Mouse (Mus musculus): ENCODE measurements around the gene Stk24. TPM values are rescaled to one million over a fixed set of nuclear protein-coding genes. Genes with fewer than 3 reads are reported as not detected.

The Stk24 gene
- polyA plus RNA-seq, 1 experiment: 37.2 TPM

- no peak overlapping the region for H3K27ac ChIP-seq (ENCODE audit: insufficient read depth, low read length)
- H3K27me3 ChIP-seq (ENCODE audit: control insufficient read depth, insufficient read depth, low read length): no peaks in the 10 kb centered on the region
- no peak for DNase-seq
- 84% methylated on average over 8 of the region's 8 CpGs for WGBS
- H3K4me1 ChIP-seq (ENCODE audit: control insufficient read depth, insufficient read depth, low read length): peaks cover 8% of the 10 kb centered on the region
- H3K4me3 ChIP-seq (replicated peaks; ENCODE audit: insufficient read depth, low read depth, low read length): no peak overlapping the region
- no peak for TF ChIP-seq POLR2A (IDR thresholded peaks at IDR 0.05; ENCODE audit: borderline replicate concordance, insufficient read depth, low read length)
- TF ChIP-seq CTCF (IDR thresholded peaks at IDR 0.05; ENCODE audit: borderline replicate concordance, insufficient read depth, low read depth, low read length): no peak
Measured at GRCm38 (mm10) chr14:121305316-121306064, 74.3 kb downstream of the Stk24 start.

- Histone ChIP-seq H3K4me3 (replicated peaks; ENCODE audit: insufficient read depth, low read depth, low read length) (no peak overlapping the region), H3K4me1 (ENCODE audit: control insufficient read depth, insufficient read depth, low read length) (peaks cover 6% of the 10 kb centered on the region), H3K27ac (ENCODE audit: insufficient read depth, low read length) (no peak overlapping the region), H3K27me3 (ENCODE audit: control insufficient read depth, insufficient read depth, low read length) (no peaks in the 10 kb centered on the region)
- no peak for DNase-seq
- TF ChIP-seq CTCF (IDR thresholded peaks at IDR 0.05; ENCODE audit: borderline replicate concordance, insufficient read depth, low read depth, low read length) (no peak), POLR2A (IDR thresholded peaks at IDR 0.05; ENCODE audit: borderline replicate concordance, insufficient read depth, low read length) (no peak)
- WGBS: 62% methylated on average over 7 of the region's 7 CpGs
Measured at GRCm38 (mm10) chr14:121304523-121304922, 75.3 kb downstream of the Stk24 start.

DNA sequence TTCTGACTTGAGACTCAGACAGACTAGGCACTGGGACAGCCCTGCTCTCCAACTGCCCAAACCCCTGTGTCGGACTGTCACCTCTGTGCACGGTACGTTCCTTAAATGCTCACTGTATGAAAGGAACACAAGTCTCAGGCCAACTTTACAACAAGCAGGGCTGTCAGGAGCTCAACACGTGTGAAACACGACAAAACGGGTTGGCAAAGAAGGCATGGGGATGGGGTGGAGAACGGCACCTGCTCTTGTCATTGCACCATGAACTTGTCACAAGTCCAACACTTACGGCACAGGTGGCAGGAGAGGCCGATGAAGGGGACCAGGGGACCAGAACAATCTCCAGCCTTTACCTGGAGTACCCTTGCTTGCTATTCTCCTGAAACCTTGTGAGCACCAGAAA, 80.7 kb downstream of the Stk24 start:
- H3K4me3 ChIP-seq (replicated peaks; ENCODE audit: insufficient read depth, low read depth, low read length): no peak overlapping the region
- no peaks in the 10 kb centered on the region for H3K27me3 ChIP-seq (ENCODE audit: control insufficient read depth, insufficient read depth, low read length)
- TF ChIP-seq CTCF (IDR thresholded peaks at IDR 0.05; ENCODE audit: borderline replicate concordance, insufficient read depth, low read depth, low read length) (no peak), POLR2A (IDR thresholded peaks at IDR 0.05; ENCODE audit: borderline replicate concordance, insufficient read depth, low read length) (no peak)
- no peak overlapping the region for H3K27ac ChIP-seq (ENCODE audit: insufficient read depth, low read length)
- WGBS: 78% methylated on average over 9 of the region's 9 CpGs
- DNase-seq: no peak
- peaks cover 16% of the 10 kb centered on the region for H3K4me1 ChIP-seq (ENCODE audit: control insufficient read depth, insufficient read depth, low read length)

GRCm38 (mm10) chr14:121298537-121298936, 81.3 kb downstream of the Stk24 start:
- DNase-seq: no peak
- H3K27me3 ChIP-seq (ENCODE audit: control insufficient read depth, insufficient read depth, low read length): no peaks in the 10 kb centered on the region
- TF ChIP-seq POLR2A (IDR thresholded peaks at IDR 0.05; ENCODE audit: borderline replicate concordance, insufficient read depth, low read length) (no peak), CTCF (IDR thresholded peaks at IDR 0.05; ENCODE audit: borderline replicate concordance, insufficient read depth, low read depth, low read length) (no peak)
- H3K27ac ChIP-seq (ENCODE audit: insufficient read depth, low read length): no peak overlapping the region
- no peak overlapping the region for H3K4me3 ChIP-seq (replicated peaks; ENCODE audit: insufficient read depth, low read depth, low read length)
- H3K4me1 ChIP-seq (ENCODE audit: control insufficient read depth, insufficient read depth, low read length): peaks cover 16% of the 10 kb centered on the region
- WGBS: 97% methylated on average over 5 of the region's 5 CpGs

- Histone ChIP-seq H3K27me3 (ENCODE audit: control insufficient read depth, insufficient read depth, low read length) (no peaks in the 10 kb centered on the region), H3K4me1 (ENCODE audit: control insufficient read depth, insufficient read depth, low read length) (peaks cover 16% of the 10 kb centered on the region), H3K4me3 (replicated peaks; ENCODE audit: insufficient read depth, low read depth, low read length) (no peak overlapping the region), H3K27ac (ENCODE audit: insufficient read depth, low read length) (no peak overlapping the region)
- WGBS: 18% methylated on average over 6 of the region's 6 CpGs
- no peak for TF ChIP-seq POLR2A (IDR thresholded peaks at IDR 0.05; ENCODE audit: borderline replicate concordance, insufficient read depth, low read length)
- no peak for TF ChIP-seq CTCF (IDR thresholded peaks at IDR 0.05; ENCODE audit: borderline replicate concordance, insufficient read depth, low read depth, low read length)
- DNase-seq: no peak
Measured at GRCm38 (mm10) chr14:121297103-121297502, 82.7 kb downstream of the Stk24 start.

- WGBS: 80% methylated on average over 12 of the region's 12 CpGs
Measured at GRCm38 (mm10) chr14:121294484-121294883, 85.3 kb downstream of the Stk24 start.

GRCm38 (mm10) chr14:121292391-121292790, 87.4 kb downstream of the Stk24 start:
- Histone ChIP-seq H3K27ac (ENCODE audit: insufficient read depth, low read length) (no peak overlapping the region), H3K27me3 (ENCODE audit: control insufficient read depth, insufficient read depth, low read length) (no peaks in the 10 kb centered on the region), H3K4me1 (ENCODE audit: control insufficient read depth, insufficient read depth, low read length) (peaks cover 5% of the 10 kb centered on the region), H3K4me3 (replicated peaks; ENCODE audit: insufficient read depth, low read depth, low read length) (no peak overlapping the region)
- TF ChIP-seq CTCF (IDR thresholded peaks at IDR 0.05; ENCODE audit: borderline replicate concordance, insufficient read depth, low read depth, low read length) (no peak), POLR2A (IDR thresholded peaks at IDR 0.05; ENCODE audit: borderline replicate concordance, insufficient read depth, low read length) (no peak)
- 85% methylated on average over 3 of the region's 3 CpGs for WGBS
- DNase-seq: no peak

More at GRCm38 (mm10) chr14:121294484-121294883, 85.3 kb downstream of the Stk24 start:
- no peak overlapping the region for H3K27ac ChIP-seq (ENCODE audit: insufficient read depth, low read length)
- no peak for DNase-seq
- no peaks in the 10 kb centered on the region for H3K27me3 ChIP-seq (ENCODE audit: control insufficient read depth, insufficient read depth, low read length)
- H3K4me1 ChIP-seq (ENCODE audit: control insufficient read depth, insufficient read depth, low read length): peaks cover 10% of the 10 kb centered on the region
- no peak overlapping the region for H3K4me3 ChIP-seq (replicated peaks; ENCODE audit: insufficient read depth, low read depth, low read length)
- no peak for TF ChIP-seq POLR2A (IDR thresholded peaks at IDR 0.05; ENCODE audit: borderline replicate concordance, insufficient read depth, low read length)
- no peak for TF ChIP-seq CTCF (IDR thresholded peaks at IDR 0.05; ENCODE audit: borderline replicate concordance, insufficient read depth, low read depth, low read length)

GRCm38 (mm10) chr14:121291881-121292280, 87.9 kb downstream of the Stk24 start:
- Histone ChIP-seq H3K4me3 (replicated peaks; ENCODE audit: insufficient read depth, low read depth, low read length) (no peak overlapping the region), H3K27ac (ENCODE audit: insufficient read depth, low read length) (no peak overlapping the region), H3K4me1 (ENCODE audit: control insufficient read depth, insufficient read depth, low read length) (peaks cover under 1% of the 10 kb centered on the region; the same call in 1 of the 2 replicates), H3K27me3 (ENCODE audit: control insufficient read depth, insufficient read depth, low read length) (no peaks in the 10 kb centered on the region)
- DNase-seq: no peak
- WGBS: 29% methylated on average over 8 of the region's 8 CpGs
- TF ChIP-seq POLR2A (IDR thresholded peaks at IDR 0.05; ENCODE audit: borderline replicate concordance, insufficient read depth, low read length): no peak
- no peak for TF ChIP-seq CTCF (IDR thresholded peaks at IDR 0.05; ENCODE audit: borderline replicate concordance, insufficient read depth, low read depth, low read length)

All from cerebellum, adult 2 months (tissue).